Mouse (Mus musculus): ENCODE results near the gene Hint1. TPM values are rescaled to one million over a fixed set of nuclear protein-coding genes. Genes with fewer than 3 reads are reported as not detected.
A peak's percentile ranks its signal among the peaks of the same experiment; 100 is the strongest.

The Hint1 gene
- polyA plus RNA-seq, 2 experiments from 2014 or later = 601 to 656 TPM

DNA sequence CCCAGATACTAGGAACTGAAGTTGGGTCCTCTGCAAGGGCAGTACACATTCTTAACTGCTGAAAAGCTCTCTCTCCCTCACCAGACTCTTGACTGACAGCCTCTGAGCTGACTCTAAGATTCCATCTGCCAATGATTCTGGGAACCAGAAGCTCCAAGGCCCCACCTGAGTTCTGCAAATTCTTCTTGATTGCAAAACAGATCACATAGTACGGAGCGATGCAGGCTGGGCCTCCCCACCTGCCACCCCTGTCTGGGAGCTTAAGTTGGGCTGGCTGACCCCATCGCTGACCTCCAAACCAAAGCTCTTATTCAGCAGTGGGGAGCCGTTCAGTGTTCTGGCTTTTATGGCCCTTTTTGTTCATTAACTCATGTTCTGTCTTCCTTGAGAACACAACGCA, 31.3 kb downstream of the Hint1 start:
- no peak for ATAC-seq

DNA sequence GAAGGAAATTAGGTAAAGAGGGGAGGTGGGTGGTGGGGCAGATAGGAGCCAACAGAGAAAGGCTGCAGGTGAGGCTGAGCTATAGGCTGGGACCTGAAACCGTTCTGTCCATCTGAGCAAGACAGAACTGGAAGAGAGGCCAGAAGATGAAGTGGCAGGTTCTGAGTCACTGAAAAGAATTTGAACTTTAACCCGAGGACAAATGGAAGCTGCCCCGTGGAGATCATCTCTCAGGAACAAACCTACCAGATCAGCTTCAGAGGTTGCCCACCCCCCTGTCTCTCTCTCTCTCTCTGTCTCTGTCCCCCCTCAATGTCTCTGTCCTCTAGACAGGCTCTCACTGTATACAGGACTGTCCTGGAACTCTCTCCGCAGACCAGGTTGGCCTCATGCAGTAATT, 33.5 kb downstream of the Hint1 start:
- ATAC-seq = no peak

GRCm38 (mm10) chr11:54902333-54903323, 36.4 kb downstream of the Hint1 start, which contains the start of gene Gpx3:
Gene Gpx3, plus strand, starts transcription at chr11:54902453.
- no peak for ATAC-seq

DNA sequence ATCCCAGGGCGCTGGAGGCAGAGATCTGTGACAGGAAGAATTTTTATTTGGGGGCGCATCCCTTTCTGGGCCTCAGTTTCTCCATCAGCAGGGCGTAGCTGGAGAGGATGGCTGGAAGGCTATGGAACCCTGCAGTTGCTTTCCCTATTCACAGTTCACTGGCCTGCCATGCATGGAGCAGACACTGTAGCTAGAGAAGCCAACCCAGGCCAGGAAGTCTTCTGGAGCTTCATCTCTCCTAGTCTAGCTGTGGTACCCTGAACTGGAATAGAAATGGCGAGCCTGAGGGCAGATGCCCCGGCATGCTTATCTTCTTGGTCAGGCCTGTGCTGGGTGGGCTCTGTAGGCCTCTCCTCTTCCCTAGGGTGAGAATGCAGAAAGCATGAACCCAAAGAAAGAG, 37.2 kb downstream of the Hint1 start:
- no peak for ATAC-seq

DNA sequence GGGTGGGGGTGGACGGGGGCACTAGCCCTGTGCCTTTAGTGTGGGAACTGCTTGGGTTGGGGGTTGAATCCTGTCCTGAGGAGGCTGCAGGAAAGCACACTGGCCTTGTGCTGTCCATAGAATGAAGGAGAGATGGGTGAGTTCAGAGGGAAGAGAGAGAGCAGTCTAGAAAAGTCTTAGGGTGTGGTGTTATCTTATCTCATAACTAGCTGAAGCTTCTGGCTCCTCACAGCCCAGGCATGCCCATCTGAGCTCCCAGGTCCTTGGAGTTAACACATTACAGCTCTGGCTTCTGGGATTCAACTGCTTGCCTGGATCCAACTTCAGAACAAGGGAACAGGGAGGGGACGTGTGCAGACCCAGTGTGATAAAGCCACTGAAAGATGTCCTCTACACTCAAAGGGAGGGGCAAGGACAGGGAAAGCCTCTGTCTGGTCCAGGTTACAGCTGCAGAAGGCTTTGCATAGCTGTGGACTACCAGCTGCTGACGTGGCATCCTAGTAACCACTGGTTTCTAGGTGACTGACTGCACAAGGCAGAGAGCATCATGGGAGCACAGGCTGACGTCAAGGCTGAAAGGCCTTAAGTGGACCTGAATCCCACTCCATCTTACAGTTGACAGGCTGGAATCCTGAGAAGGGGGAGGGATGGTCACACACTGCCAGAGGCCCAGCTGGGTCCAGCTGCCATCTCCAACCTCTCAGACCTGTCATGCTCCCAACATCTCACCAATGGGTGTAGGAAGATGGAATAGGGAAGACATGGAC, 37.9 kb downstream of the Hint1 start:
- peak; percentile 23 for ATAC-seq

- no peak for ATAC-seq
These were observed 38.9 kb downstream of the Hint1 start for GRCm38 (mm10) chr11:54905086-54905485.

DNA sequence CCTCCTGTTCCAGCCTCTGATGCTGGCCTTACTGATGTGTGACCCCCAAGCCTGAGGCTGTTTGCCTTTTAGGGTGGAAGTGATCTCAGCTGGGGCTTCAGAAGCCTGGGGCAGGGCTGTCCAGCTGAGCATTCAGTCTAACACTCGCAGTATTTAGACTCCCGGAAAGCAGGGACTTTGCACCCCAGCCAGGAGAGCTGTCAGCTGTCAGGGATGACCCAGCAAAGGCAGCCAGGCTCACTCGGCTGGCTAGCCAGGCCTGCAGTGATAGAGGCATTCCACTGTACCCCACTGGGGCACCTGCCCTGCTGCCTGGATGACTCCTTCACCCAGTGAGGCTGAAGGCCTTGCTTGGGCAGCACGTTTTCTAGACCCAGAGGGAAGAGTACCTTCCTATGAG, 39.7 kb downstream of the Hint1 start:
- no peak for ATAC-seq

- ATAC-seq = no peak
These were observed 40.3 kb downstream of the Hint1 start for GRCm38 (mm10) chr11:54906466-54906865.

DNA sequence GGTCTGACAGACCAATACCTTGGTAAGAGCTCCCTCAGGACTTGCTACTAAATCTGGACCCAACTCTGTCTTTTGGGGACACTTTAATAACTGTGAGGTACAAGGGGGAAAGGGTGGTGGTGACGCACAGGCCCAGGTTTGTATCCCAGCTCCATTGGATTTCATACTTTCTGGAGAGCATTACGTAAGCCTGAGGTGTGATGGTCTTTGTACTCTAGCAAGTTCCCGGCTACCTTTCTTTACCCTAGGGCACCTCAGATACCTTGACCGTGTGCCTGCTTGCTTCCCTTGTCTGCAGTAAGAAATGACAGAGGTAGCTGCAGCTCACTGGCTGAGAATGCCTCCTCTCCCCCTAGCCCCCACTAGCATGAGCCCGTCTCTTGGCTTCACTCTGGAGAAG, 41.1 kb downstream of the Hint1 start:
- ATAC-seq = no peak

- no peak for ATAC-seq
These were observed 43.1 kb downstream of the Hint1 start for GRCm38 (mm10) chr11:54909273-54909672.

DNA sequence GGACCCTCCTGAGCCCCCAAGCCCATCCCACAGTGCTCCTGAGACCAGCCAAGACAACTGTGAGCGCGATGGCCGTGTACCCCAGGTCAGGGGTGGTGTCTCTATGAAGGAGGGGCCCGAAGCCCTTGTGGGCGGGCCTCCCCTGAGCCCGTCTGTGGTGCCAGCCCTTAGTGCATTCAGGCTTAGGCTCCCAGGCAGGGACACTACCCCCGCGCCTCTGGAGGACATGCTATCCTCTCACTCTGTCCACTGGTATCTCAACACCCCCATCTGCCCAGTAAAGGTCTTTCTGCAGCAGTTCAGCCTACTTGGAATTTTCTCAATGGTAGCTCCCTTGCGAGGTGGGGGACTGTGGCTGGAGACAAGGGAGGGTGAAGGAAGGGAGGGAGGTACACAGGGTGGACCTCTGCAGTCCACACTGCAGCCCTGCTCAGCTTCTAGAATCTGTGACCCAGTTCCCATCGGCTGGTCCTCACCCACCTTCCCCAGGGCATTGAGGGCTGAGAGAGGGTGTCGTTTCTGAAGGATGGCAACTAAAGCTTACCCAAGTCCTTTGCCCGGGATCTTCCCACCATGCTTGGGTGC, 44.0 kb downstream of the Hint1 start:
- no peak for ATAC-seq

GRCm38 (mm10) chr11:54911201-54911600, 45.0 kb downstream of the Hint1 start:
- no peak for ATAC-seq

DNA sequence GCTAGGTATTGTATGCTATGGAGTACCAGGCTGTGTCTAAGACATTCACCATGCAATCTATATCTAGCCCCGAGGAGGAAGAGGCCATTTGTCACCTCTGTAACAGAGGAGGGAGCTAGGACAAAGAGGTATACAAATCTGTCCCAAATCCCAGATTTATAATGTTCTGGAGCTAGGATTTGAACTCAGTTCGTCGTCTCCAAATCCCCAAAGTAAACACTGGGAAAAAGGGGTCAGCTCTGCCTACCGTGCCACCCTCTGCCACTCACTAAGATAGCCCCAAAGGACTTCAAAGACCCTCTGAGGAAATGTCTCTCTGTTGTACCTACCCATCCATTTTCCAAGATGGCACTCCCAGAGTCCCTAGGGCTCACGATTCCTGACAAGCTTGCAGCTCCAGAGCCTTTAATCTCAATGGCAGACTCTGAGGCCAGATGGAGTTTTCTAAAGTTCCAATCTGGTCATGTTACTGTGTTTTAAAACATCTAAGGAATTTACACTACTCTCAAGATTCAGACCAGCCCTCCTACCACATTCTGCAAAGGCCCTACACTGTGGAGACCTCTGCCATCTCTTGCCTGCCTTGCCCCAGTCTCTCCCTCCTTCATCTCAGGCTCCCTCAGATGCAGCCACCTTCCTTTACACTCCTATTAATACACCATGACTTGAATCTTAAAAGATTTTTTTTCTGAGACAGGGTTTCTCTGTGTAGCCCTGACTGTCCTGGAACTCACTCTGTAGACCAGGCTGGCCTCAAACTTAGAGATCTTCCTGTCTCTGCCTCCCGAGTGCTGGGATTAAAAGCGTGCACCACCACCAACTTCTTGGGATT, 45.7 kb downstream of the Hint1 start:
- no peak for ATAC-seq

DNA sequence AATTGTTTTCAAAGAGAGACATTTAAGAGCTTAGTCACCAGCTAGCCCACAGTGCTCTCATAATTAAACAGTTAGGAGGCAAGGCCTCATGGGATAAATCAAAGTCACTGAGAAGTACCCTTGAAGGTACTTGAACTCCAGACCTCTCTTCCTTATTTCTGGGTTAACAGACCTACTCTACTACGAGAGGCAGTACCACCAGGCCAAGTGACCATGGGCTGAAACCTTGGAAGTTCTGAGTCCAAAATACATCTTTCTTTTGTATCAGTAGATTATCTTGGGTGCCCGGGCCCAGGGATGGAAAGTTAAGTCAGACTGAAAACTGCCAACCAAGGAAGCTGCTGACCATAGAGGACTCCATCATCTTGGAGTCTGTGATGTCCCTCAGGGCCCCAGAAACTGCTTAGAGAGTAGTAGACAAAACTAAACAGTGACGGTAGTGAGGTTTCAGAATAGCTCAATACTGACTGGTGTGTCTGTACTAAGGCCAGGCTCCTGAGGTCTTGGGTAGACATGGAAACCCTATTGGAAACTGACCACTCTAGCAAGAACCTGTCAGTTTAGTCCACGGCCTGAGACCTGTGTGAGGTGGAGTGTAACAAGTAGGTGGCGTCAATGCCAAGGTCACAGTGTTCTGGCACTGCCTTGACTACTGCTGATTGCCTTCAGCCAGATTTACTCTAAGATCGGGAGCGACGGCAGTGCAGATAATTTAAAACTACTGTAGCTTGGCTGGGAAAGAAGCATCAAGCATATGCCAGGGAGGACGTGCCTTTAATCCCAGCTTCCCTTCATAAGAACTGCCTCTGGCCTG, 46.5 kb downstream of the Hint1 start:
- ATAC-seq = no peak

GRCm38 (mm10) chr11:54913841-54914240, 47.7 kb downstream of the Hint1 start:
- ATAC-seq = no peak

DNA sequence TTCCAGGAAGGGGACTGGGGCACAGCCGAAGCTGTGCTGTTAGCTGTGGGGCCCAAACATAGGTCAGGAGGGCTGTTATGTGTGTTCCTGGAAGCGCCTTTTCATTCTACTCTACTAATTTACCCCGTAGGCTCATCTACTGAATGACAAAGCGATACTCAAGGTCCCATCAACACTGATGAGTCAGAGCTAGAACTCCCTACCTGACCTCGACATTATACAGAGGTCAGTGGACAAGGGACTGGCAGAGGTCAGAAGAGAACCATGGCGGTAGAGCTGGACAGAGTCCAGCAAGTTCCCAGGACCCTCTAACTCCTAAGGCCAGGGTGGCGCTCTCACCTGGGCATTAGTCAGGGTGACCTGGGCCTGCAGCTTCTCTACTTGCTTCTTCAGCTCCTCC, 51.3 kb downstream of the Hint1 start:
- ATAC-seq = no peak

DNA sequence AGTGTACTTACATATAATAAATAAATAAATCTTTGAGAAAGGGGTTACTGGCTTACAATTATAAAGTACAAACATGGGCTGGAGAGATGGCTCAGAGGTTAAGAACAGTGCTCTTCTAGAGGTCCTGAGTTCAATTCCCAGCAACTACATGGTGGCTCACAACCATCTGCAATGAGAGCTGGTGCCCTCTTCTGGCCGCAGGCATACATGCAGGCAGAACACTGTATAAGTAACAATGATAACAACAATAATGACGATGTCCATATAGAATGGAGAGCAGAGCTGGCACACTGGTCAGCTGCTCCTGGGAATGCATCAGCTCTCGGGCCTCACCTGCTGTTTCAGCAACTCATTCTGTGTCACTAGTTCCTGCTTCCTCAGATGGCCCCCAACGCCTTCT, 52.1 kb downstream of the Hint1 start:
- no peak for ATAC-seq

Measured in activated CD4-positive, CD25-positive, alpha-beta regulatory T cell, adult 4 months (primary cell).